ENCODE assay signal across 17 mouse cellular contexts in the genomic region with DNA sequence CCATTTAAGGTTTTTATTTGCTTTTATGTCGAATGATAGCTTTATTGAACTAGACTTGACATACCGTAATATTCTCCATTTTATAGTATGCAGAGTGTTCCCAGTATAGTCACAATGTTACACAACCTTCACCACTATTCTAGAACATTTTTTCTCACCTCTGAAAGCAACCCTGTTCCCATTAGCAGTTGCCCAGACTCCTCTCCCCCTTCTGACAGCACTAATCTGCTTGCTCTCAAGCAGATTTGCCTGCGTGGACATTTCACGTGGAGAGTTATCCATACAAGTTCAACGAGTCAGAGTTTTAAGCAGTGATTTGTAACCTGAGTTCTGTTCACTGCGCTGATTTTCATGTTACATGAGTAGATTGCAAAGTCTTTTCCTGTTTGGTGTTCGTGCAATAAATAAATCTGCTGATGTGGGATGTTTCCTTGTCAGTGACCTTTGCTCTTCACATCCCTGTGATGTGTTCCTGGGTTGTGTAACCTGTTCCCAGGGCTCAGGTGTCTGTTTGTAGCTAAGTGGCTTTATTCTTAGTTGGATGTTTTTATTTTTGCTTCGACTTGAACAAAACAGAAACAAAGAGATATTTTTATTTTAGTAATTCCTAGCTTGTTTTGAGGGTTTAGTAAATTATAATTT. TPM values are rescaled to one million over a fixed set of nuclear protein-coding genes. Genes with fewer than 3 reads are reported as not detected.
DNase-seq lines count a peak whose midpoint lies in the region; ATAC-seq and TF ChIP-seq lines count a peak whose summit lies in the region.
"Had no signal": no experiment of that assay in that cellular context is flagged by ENCODE, and none has a peak within 500 bp of the region (broad histone marks: within the 10 kb centered on the region; RNA-seq: fewer than 3 reads in every experiment).

No protein-coding gene starts in this region.

- no peaks in the 10 kb centered on the region for H3K36me3 ChIP-seq in kidney, adult 2 months (ENCODE audit: control insufficient read depth, insufficient read depth, low read length)
- H3K36me3 ChIP-seq in intestine, postnatal 0 days (ENCODE audit: control insufficient read depth, insufficient read depth), result no peaks in the 10 kb centered on the region; the same call in 1 of the 2 replicates
- H3K36me3 ChIP-seq in liver, embryonic 15.5 days (replicated peaks), result peaks cover 3% of the 10 kb centered on the region; the same call in 1 of the 2 replicates
- H3K36me3 ChIP-seq in forebrain, embryonic 15.5 days, result no peaks in the 10 kb centered on the region
- H3K36me3 ChIP-seq: heart, embryonic 15.5 days; hindbrain, embryonic 12.5 days; limb, embryonic 10.5 days had no signal

- H3K4me2 ChIP-seq in intestine, postnatal 0 days (replicated peaks; ENCODE audit: low read depth), result no peak overlapping the region
- H3K4me2 ChIP-seq in liver, embryonic 15.5 days, result peak overlapping the region; percentile 24
- no peak overlapping the region for H3K4me2 ChIP-seq in forebrain, embryonic 15.5 days (replicated peaks)
- H3K4me2 ChIP-seq: heart, embryonic 15.5 days; hindbrain, embryonic 12.5 days had no signal

- peaks cover 18% of the 10 kb centered on the region for H3K4me1 ChIP-seq in kidney, adult 2 months (ENCODE audit: control insufficient read depth, insufficient read depth, low read length)
- no peaks in the 10 kb centered on the region for H3K4me1 ChIP-seq in intestine, postnatal 0 days (replicated peaks; ENCODE audit: control insufficient read depth, insufficient read depth, low read length)
- peaks cover 46% of the 10 kb centered on the region for H3K4me1 ChIP-seq in liver, embryonic 15.5 days (replicated peaks)
- peaks cover 13% of the 10 kb centered on the region for H3K4me1 ChIP-seq in forebrain, embryonic 15.5 days

- no peak overlapping the region for H3K9ac ChIP-seq in intestine, postnatal 0 days (ENCODE audit: low read depth, low read length)
- no peak overlapping the region for H3K9ac ChIP-seq in liver, embryonic 15.5 days
- H3K9ac ChIP-seq in forebrain, embryonic 15.5 days (replicated peaks), result no peak overlapping the region
- H3K9ac ChIP-seq: heart, embryonic 15.5 days; hindbrain, embryonic 12.5 days had no signal

- no peaks in the 10 kb centered on the region for H3K9me3 ChIP-seq in intestine, postnatal 0 days (ENCODE audit: control insufficient read depth)
- H3K9me3 ChIP-seq in liver, embryonic 15.5 days (replicated peaks), result no peaks in the 10 kb centered on the region
- no peaks in the 10 kb centered on the region for H3K9me3 ChIP-seq in forebrain, embryonic 15.5 days
- H3K9me3 ChIP-seq: heart, embryonic 15.5 days; hindbrain, embryonic 12.5 days; limb, embryonic 10.5 days had no signal

- WGBS in kidney, adult 2 months, result 36% methylated on average over 8 of the region's 8 CpGs
- WGBS in intestine, postnatal 0 days, result 32% methylated on average over 8 of the region's 8 CpGs
- WGBS in liver, embryonic 15.5 days (ENCODE audit: insufficient replicate concordance), result 57% methylated on average over 8 of the region's 8 CpGs
- WGBS in forebrain, embryonic 15.5 days, result 89% methylated on average over 8 of the region's 8 CpGs

- peak overlapping the region; percentile 93 for H3K27ac ChIP-seq in kidney, adult 2 months (ENCODE audit: insufficient read depth, low read depth, low read length)
- peak overlapping the region; percentile 89 for H3K27ac ChIP-seq in intestine, postnatal 0 days (ENCODE audit: low read depth, low read length)
- peak overlapping the region; percentile 63 for H3K27ac ChIP-seq in liver, embryonic 15.5 days (replicated peaks)
- no peak overlapping the region for H3K27ac ChIP-seq in forebrain, embryonic 15.5 days (replicated peaks)
- H3K27ac ChIP-seq: heart, embryonic 15.5 days; hindbrain, embryonic 12.5 days; limb, embryonic 10.5 days had no signal

- intact Hi-C loops in gastrocnemius, postnatal 14 days (cut with DNase I; ENCODE audit: low total_unique reads), result no loop called here

- peak; percentile 88 for DNase-seq in kidney, adult 2 months
- no peak for DNase-seq in kidney, postnatal 4 days
- peak; percentile 14 for DNase-seq in gastrocnemius, postnatal 14 days
- DNase-seq in right cerebral cortex, adult 2 months (ENCODE audit: low spot score in 2 of 2), result no peak
- DNase-seq: adrenal gland, adult 8-10 months; cerebellum, postnatal 14 days; heart, adult 11 months; right cerebral cortex, postnatal 14 days had no signal

- TF ChIP-seq POLR2A in kidney, adult 2 months (IDR thresholded peaks at IDR 0.05; ENCODE audit: low read depth, low read length), result no peak

- no peak overlapping the region for H3K4me3 ChIP-seq in kidney, adult 2 months (ENCODE audit: insufficient read depth, low read depth, low read length)
- H3K4me3 ChIP-seq in intestine, postnatal 0 days (ENCODE audit: low read depth, low read length), result no peak overlapping the region
- no peak overlapping the region for H3K4me3 ChIP-seq in liver, embryonic 15.5 days (replicated peaks)
- no peak overlapping the region for H3K4me3 ChIP-seq in forebrain, embryonic 15.5 days
- H3K4me3 ChIP-seq: heart, embryonic 15.5 days; hindbrain, embryonic 12.5 days; limb, embryonic 10.5 days had no signal

- no peaks in the 10 kb centered on the region for H3K27me3 ChIP-seq in kidney, adult 2 months (replicated peaks; ENCODE audit: control insufficient read depth, insufficient read depth, low read length)
- H3K27me3 ChIP-seq in intestine, postnatal 0 days (replicated peaks; ENCODE audit: control insufficient read depth, insufficient read depth, low read length), result no peaks in the 10 kb centered on the region
- H3K27me3 ChIP-seq in liver, embryonic 15.5 days, result no peaks in the 10 kb centered on the region
- H3K27me3 ChIP-seq in forebrain, embryonic 15.5 days, result no peaks in the 10 kb centered on the region
- H3K27me3 ChIP-seq: heart, embryonic 15.5 days; hindbrain, embryonic 12.5 days had no signal

- ATAC-seq in intestine, postnatal 0 days, result peak; percentile 88
- ATAC-seq in liver, embryonic 15.5 days (ENCODE audit: insufficient read depth), result peak; percentile 49
- no peak for ATAC-seq in forebrain, embryonic 15.5 days (replicated peaks)
- ATAC-seq: CD4-positive, CD25-positive, alpha-beta regulatory T cell, adult 4 months; forebrain, embryonic 16.5 days; midbrain, embryonic 16.5 days had no signal

- no peak for TF ChIP-seq CTCF in kidney, adult 2 months (conservative IDR thresholded peaks at IDR 0.05; ENCODE audit: insufficient read depth, insufficient read length, low read depth, low read length)
- TF ChIP-seq CTCF in intestine, postnatal 0 days (IDR thresholded peaks at IDR 0.05; ENCODE audit: low read depth), result no peak

RNA-seq across cellular contexts. Expression of gene Sar1b, which starts 4.2 kb away (rescaled TPM):
- 47.1 and 62.2 TPM in 2 replicates for polyA plus RNA-seq in kidney, adult 2 months (2012; rRNA removed)
- 100 to 1,000 TPM; 212 to 254 TPM for total RNA-seq in gastrocnemius, postnatal 14 days (2021)
- 442 and 470 TPM in 2 replicates for polyA plus RNA-seq in intestine, postnatal 0 days (2015; fragmentation: Nextera tagmentation; extraction: Ambion mirVana)
- polyA plus RNA-seq in liver, embryonic 15.5 days (2015; fragmentation: Nextera tagmentation; extraction: Ambion mirVana), result 73.7 and 77.0 TPM in 2 replicates
- 145 and 151 TPM in 2 replicates for polyA plus RNA-seq in forebrain, embryonic 15.5 days (2015; fragmentation: Nextera tagmentation; extraction: Ambion mirVana)

RNA-seq across cellular contexts. Expression of gene Sec24a, which starts 4.3 kb away (rescaled TPM):
- 14.7 and 14.8 TPM in 2 replicates for polyA plus RNA-seq in kidney, adult 2 months (2012; rRNA removed)
- 10 to 100 TPM; 22.9 to 35.1 TPM for total RNA-seq in gastrocnemius, postnatal 14 days (2021)
- polyA plus RNA-seq in intestine, postnatal 0 days (2015; fragmentation: Nextera tagmentation; extraction: Ambion mirVana), result 47.1 and 49.1 TPM in 2 replicates
- polyA plus RNA-seq in liver, embryonic 15.5 days (2015; fragmentation: Nextera tagmentation; extraction: Ambion mirVana), result 7.0 and 7.3 TPM in 2 replicates
- polyA plus RNA-seq in forebrain, embryonic 15.5 days (2015; fragmentation: Nextera tagmentation; extraction: Ambion mirVana), result 10.7 and 10.9 TPM in 2 replicates

Comparison
In these comparisons a context has a peak if more than half of its experiments do, and no peak if none do; other contexts are left out.
1. DNase-seq: peak in kidney, adult 2 months (single experiment) and gastrocnemius, postnatal 14 days (single experiment); none in kidney, postnatal 4 days (0 of 2) and right cerebral cortex, adult 2 months (0 of 2).